Mouse (Mus musculus) E14TG2a.4 (cell line): ENCODE results near the gene Icos.
A peak's percentile ranks its signal among the peaks of the same experiment; 100 is the strongest.

Experiments used
- H3K27me3 ChIP-seq: 2 replicates; pipeline ENCODE4 v1.6.1; 2014; ENCODE audit warnings: low read length, control low read depth; ENCODE audit not compliant: insufficient read depth
- H3K36me3 ChIP-seq: 2 replicates; pipeline ENCODE4 v1.6.1; 2014; ENCODE audit warnings: low read length, control low read depth; ENCODE audit not compliant: insufficient read depth
- H3K4me1 ChIP-seq: replicated peaks from 2 replicates; pipeline ENCODE4 v1.6.1; 2014; ENCODE audit warnings: low read depth, low read length, control low read depth
- H3K4me3 ChIP-seq: replicated peaks from 2 replicates; pipeline ENCODE4 v1.5.1; 2014; ENCODE audit warnings: mild to moderate bottlenecking, low read length
- H3K9me3 ChIP-seq: 2 replicates; pipeline ENCODE4 v1.6.1; 2014; ENCODE audit warnings: low read length, control low read depth
- CTCF ChIP-seq: conservative IDR thresholded peaks from 2 replicates; pipeline ENCODE4 v1.5.1; 2014; ENCODE audit warnings: low read length
- NANOG ChIP-seq: IDR thresholded peaks from 2 replicates; pipeline ENCODE4 v1.6.1; 2014; ENCODE audit warnings: borderline replicate concordance, low read length, mixed read lengths
- POU5F1 ChIP-seq: IDR thresholded peaks from 2 replicates; pipeline ENCODE4 v1.6.1; 2014; ENCODE audit warnings: low read length, borderline replicate concordance

Icos gene

GRCm38 (mm10) chr1:60941056-60942048, 36.4 kb upstream of the Icos start:
- no peaks in the 10 kb centered on the region for H3K4me1 ChIP-seq
- no peaks in the 10 kb centered on the region for H3K9me3 ChIP-seq
- TF ChIP-seq CTCF: no peak
- no peak for TF ChIP-seq NANOG
- TF ChIP-seq POU5F1: no peak
- no peaks in the 10 kb centered on the region for H3K36me3 ChIP-seq
- no peak overlapping the region for H3K4me3 ChIP-seq
- no peaks in the 10 kb centered on the region for H3K27me3 ChIP-seq

GRCm38 (mm10) chr1:60942921-60943320, 34.8 kb upstream of the Icos start:
- H3K9me3 ChIP-seq: no peaks in the 10 kb centered on the region
- no peak overlapping the region for H3K4me3 ChIP-seq
- no peaks in the 10 kb centered on the region for H3K27me3 ChIP-seq
- H3K36me3 ChIP-seq: no peaks in the 10 kb centered on the region
- no peaks in the 10 kb centered on the region for H3K4me1 ChIP-seq
- TF ChIP-seq POU5F1 (no peak), CTCF (no peak), NANOG (no peak)

GRCm38 (mm10) chr1:60945633-60946401, 31.9 kb upstream of the Icos start:
- TF ChIP-seq CTCF (no peak), NANOG (no peak), POU5F1 (no peak)
- Histone ChIP-seq H3K4me1 (no peaks in the 10 kb centered on the region), H3K9me3 (no peaks in the 10 kb centered on the region), H3K27me3 (no peaks in the 10 kb centered on the region), H3K4me3 (no peak overlapping the region), H3K36me3 (no peaks in the 10 kb centered on the region)

DNA sequence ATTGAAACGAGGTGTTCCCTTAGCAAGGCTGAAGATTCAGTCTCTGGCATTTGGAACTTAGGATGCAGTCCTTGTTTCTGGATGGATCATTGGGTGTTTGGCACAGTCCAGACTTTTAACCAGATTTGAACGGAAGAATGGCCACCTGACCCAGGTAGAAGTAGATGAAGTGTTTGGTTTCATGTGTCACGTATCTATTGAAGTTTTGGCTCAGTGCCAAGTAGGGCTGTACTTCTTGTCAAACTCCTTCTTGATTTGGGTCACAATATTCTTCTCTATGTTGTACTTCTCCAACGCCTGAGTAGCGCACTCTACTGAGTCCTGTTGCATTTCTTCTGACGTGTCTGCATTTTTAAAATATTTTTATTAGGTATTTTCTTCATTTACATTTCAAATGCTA, 29.6 kb upstream of the Icos start:
- TF ChIP-seq CTCF: no peak
- no peak for TF ChIP-seq NANOG
- TF ChIP-seq POU5F1: no peak
- Histone ChIP-seq H3K36me3 (no peaks in the 10 kb centered on the region), H3K9me3 (no peaks in the 10 kb centered on the region), H3K4me1 (no peaks in the 10 kb centered on the region), H3K27me3 (no peaks in the 10 kb centered on the region), H3K4me3 (no peak overlapping the region)

DNA sequence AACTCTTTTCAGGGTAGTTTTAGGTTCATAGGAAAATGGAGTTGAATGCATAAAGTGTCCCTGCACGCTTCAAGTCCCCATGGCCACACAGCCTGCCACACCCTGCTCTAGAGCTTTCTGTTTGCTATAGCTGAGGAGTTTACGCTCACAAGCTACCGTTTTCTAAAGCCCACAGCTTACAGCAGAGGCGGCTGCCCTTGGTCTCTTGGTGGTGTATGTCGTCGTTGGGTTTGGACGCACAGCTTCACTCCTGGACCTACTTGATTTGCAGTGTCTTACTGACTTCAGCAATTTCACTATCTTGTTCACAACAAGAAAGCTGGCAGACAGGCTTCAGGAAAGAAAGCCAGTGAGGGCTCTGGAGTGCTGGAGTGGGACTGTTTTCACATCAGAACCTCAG, 24.8 kb upstream of the Icos start:
- no peak for TF ChIP-seq CTCF
- TF ChIP-seq NANOG: no peak
- TF ChIP-seq POU5F1: no peak
- Histone ChIP-seq H3K27me3 (no peaks in the 10 kb centered on the region), H3K4me3 (no peak overlapping the region), H3K36me3 (no peaks in the 10 kb centered on the region), H3K9me3 (no peaks in the 10 kb centered on the region), H3K4me1 (no peaks in the 10 kb centered on the region)

DNA sequence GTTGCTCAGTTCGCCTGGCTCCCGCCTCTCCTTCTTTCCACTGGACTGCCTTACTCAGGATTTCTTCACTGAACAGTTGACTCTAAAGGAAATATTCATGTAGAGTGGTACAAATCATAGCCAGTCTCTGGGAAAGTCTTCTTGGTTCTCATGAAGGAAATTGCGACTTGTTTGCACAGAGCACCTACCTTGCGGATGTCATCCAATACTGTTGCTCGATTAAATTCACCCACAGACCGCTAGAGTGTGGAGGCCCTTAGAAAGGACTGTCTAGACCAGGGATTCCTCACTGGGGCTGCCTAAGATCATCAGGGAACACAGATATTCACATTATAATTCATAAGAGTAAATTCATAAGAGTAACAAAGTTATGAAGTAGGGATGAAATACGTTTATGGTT, 24.0 kb upstream of the Icos start:
- no peak overlapping the region for H3K4me3 ChIP-seq
- no peak for TF ChIP-seq POU5F1
- H3K36me3 ChIP-seq: no peaks in the 10 kb centered on the region
- no peaks in the 10 kb centered on the region for H3K4me1 ChIP-seq
- H3K9me3 ChIP-seq: no peaks in the 10 kb centered on the region
- no peaks in the 10 kb centered on the region for H3K27me3 ChIP-seq

DNA sequence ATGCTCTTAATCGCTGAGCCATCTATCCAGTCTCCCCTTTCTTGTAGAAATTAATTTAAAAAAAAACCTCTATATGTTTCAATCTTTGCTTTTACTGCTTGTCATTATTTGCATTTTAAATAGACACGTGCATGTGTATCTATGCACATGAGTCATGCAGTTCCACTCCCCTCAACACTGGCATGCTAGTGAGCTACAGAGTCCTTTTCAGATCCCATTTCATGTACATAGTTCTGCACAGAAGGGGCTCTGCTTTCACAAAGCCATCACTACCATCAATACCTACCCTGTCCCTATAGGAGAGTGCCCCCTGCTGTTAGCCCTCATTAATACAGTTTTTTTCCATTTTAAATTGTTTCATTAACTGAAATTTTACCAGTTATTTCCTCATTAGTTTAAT, 23.0 kb upstream of the Icos start:
- Histone ChIP-seq H3K9me3 (peaks cover 6% of the 10 kb centered on the region), H3K4me1 (no peaks in the 10 kb centered on the region), H3K4me3 (no peak overlapping the region), H3K36me3 (no peaks in the 10 kb centered on the region), H3K27me3 (no peaks in the 10 kb centered on the region)
- TF ChIP-seq POU5F1 (no peak), CTCF (peak; percentile 64)

DNA sequence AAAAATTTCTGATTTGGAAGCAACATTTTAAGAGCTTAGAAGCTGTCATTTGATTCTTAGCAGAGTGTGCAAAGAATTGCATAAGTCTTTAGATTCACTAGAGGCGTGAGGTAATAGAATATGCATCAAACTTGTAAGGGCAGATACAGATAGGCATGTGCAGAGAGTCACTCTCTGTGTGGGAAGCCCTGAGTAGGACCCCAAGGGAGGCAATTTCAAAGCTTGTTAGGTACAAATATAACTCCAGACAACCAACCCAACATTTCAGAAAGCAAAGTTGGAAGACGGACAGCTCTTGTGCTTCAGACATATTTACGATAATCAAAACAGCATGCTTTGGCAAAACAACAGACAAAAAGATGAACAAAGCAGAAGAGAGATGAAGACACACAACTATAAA, 22.5 kb upstream of the Icos start:
- no peaks in the 10 kb centered on the region for H3K27me3 ChIP-seq
- TF ChIP-seq NANOG: no peak
- no peak for TF ChIP-seq CTCF
- TF ChIP-seq POU5F1: no peak
- no peaks in the 10 kb centered on the region for H3K4me1 ChIP-seq
- peaks cover 6% of the 10 kb centered on the region for H3K9me3 ChIP-seq
- H3K36me3 ChIP-seq: no peaks in the 10 kb centered on the region
- H3K4me3 ChIP-seq: no peak overlapping the region
